Mouse (Mus musculus): ENCODE results near the gene Dpy19l1. TPM values are rescaled to one million over a fixed set of nuclear protein-coding genes. Genes with fewer than 3 reads are reported as not detected.

Dpy19l1 gene
- polyA plus RNA-seq, 1 experiment from 2014 or later = 9.7 TPM

DNA sequence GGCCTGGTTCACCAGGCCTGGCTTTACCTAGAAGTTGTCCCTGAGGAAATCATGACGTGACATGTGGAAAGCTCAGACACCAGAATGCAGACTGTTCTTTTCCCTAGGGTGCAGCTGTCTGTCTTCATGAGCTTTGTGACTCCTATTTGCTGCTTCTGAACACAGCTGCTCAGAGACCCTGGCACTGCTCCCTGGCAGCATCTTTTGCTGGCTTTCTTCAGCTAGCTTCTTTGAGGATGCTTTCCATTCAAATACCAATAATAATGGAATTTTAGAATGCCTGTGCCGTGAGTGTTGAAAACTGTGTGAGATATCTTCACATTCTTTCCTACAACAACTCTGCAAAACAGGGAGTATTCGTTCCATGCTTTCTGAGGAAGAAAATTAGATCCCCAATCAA is 108.8 kb downstream of the Dpy19l1 start:
- WGBS = 89% methylated on average over 3 of the region's 3 CpGs
- Histone ChIP-seq H3K27me3 (ENCODE audit: poor library complexity, severe bottlenecking) (no peaks in the 10 kb centered on the region), H3K4me1 (no peaks in the 10 kb centered on the region), H3K36me3 (replicated peaks) (no peaks in the 10 kb centered on the region), H3K27ac (no peak overlapping the region), H3K4me3 (no peak overlapping the region), H3K9me3 (no peaks in the 10 kb centered on the region)
- no peak for DNase-seq (ENCODE audit: extremely low spot score, low spot score)

GRCm38 (mm10) chr9:24390807-24391370 is 112.1 kb downstream of the Dpy19l1 start:
- Histone ChIP-seq H3K27me3 (ENCODE audit: poor library complexity, severe bottlenecking) (no peaks in the 10 kb centered on the region), H3K9me3 (no peaks in the 10 kb centered on the region), H3K36me3 (replicated peaks) (no peaks in the 10 kb centered on the region), H3K4me1 (no peaks in the 10 kb centered on the region), H3K27ac (no peak overlapping the region), H3K4me3 (no peak overlapping the region)
- 92% methylated on average over 8 of the region's 8 CpGs for WGBS
- no peak for DNase-seq (ENCODE audit: extremely low spot score, low spot score)

- DNase-seq (ENCODE audit: extremely low spot score, low spot score) = no peak
- H3K27me3 ChIP-seq (ENCODE audit: poor library complexity, severe bottlenecking) = no peaks in the 10 kb centered on the region
- no peaks in the 10 kb centered on the region for H3K9me3 ChIP-seq
- no peaks in the 10 kb centered on the region for H3K36me3 ChIP-seq (replicated peaks)
- no peak overlapping the region for H3K27ac ChIP-seq
- no peak overlapping the region for H3K4me3 ChIP-seq
- H3K4me1 ChIP-seq = no peaks in the 10 kb centered on the region
These were observed 115.7 kb downstream of the Dpy19l1 start for GRCm38 (mm10) chr9:24387230-24387629.

GRCm38 (mm10) chr9:24379321-24379720 is 123.6 kb downstream of the Dpy19l1 start:
- Histone ChIP-seq H3K4me1 (no peaks in the 10 kb centered on the region), H3K4me3 (no peak overlapping the region), H3K27ac (no peak overlapping the region), H3K36me3 (replicated peaks) (no peaks in the 10 kb centered on the region), H3K27me3 (ENCODE audit: poor library complexity, severe bottlenecking) (no peaks in the 10 kb centered on the region), H3K9me3 (no peaks in the 10 kb centered on the region)
- WGBS = 62% methylated on average over 3 of the region's 3 CpGs
- no peak for DNase-seq (ENCODE audit: extremely low spot score, low spot score)

- 91% methylated on average over 2 of the region's 2 CpGs for WGBS
These were observed 124.1 kb downstream of the Dpy19l1 start for GRCm38 (mm10) chr9:24378848-24379247.

More at GRCm38 (mm10) chr9:24378848-24379247, 124.1 kb downstream of the Dpy19l1 start:
- no peak overlapping the region for H3K4me3 ChIP-seq
- H3K27ac ChIP-seq = no peak overlapping the region
- no peaks in the 10 kb centered on the region for H3K36me3 ChIP-seq (replicated peaks)
- DNase-seq (ENCODE audit: extremely low spot score, low spot score) = no peak
- H3K9me3 ChIP-seq = no peaks in the 10 kb centered on the region
- H3K4me1 ChIP-seq = no peaks in the 10 kb centered on the region
- H3K27me3 ChIP-seq (ENCODE audit: poor library complexity, severe bottlenecking) = no peaks in the 10 kb centered on the region

Other genes with a start within 250 kb of the Dpy19l1 start
- gene Cypt4, start 122.1 kb upstream of the Dpy19l1 start, polyA plus RNA-seq (2016; fragmentation: Nextera tagmentation; extraction: Ambion mirVana) = not detected in 2 replicates
- 0.14 and 0.25 TPM in 2 replicates for gene Dpy19l2, start 193.2 kb upstream of the Dpy19l1 start, polyA plus RNA-seq (2016; fragmentation: Nextera tagmentation; extraction: Ambion mirVana)